Mouse (Mus musculus) inflammation-experienced regulatory T-cells, adult 6 months (primary cell): ENCODE data around the gene Col2a1. TPM values are rescaled to one million over a fixed set of nuclear protein-coding genes. Genes with fewer than 3 reads are reported as not detected.

Experiments
- ATAC-seq: one replicate; pipeline ENCODE4 v1.8.0; 2017
- polyA plus RNA-seq, 3 experiments: library from polyadenylated mRNA; unstranded; fragments of 100-300 nt; shearing (Covaris generic); gene quantifications; one replicate each; pipeline ENCODE4 v1.2.1; 2017

The Col2a1 gene
- polyA plus RNA-seq, 3 experiments from 2014 or later = not detected

DNA sequence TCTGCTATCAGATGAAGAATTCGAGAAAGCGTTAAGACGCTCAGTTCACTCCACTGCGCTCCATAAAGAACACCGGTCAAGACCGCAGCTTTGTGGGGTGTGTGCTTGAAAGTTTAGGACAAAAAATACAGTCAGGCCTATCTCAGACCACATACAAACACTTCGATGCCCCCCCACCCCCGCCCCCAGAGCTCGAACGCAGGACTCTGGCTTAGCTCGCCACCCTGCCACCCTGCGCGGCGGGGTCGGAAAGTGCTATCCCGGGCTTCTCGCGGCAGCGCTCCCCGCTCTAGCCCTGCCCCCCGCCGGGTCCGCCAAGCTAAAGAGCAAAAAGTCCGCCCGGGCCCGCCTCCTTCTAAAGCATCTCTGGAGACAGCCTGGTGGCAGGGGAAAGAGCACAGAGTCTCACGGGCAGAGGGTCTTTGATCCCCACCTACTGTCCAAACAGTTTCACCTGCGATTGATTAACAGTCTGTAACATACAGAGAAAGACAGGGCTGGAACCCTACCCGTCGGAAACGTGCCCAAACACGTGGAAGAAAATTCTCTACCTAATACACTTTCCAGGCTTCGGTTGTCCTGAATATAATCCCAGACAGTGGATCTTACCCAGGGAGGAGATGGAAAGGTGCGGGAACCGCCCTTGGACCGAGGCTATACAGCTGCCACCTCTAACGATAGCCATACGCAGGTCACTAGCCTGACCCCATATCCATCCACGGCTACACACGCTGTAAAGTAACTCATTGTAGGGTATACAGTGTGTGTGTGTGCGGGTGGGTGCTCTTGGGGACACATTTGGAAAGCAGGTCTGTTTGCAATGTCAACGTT, 1.3 kb downstream of the Col2a1 start:
- no peak for ATAC-seq

DNA sequence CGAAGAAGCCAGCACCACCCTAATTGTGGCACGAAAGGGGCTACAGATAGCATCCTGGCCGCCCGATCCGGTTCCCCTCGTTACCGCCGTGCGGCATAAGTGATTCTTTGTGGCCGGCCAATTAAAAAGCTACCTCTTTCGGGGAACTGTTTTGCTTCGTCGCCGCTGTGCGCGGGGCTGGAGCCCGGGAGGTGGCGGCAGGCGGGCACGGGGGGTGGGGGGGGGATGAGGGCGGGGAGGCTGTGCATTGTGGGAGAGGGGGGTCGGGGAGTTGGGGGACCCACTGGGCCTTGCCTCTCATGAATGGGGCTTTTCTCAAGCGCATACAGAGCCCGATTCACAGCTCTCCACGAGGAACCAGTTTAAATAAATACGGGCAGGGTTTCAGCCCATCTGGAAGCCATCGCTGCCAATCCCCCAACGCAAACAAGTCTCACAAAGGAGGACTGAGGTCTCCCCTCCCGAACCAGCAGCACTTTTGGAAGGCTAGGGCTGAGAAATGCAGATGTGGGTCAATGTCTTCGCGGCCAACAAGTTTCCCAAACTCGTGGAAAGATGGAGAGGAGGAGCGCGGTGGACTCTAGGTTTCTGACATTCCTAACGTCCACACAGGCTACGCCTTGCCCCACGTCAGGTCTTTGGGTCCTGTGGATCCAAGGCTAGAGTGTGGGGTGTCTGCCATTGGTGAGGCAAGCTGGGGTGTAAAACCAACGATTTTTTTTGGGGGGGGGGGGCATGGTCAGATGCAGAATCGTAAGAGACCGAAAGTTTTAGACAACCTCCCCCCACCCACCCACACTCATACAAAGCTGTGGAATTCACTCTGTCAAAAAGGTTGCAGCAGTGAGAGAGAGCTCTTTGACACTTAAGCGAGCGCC, 2.1 kb downstream of the Col2a1 start:
- no peak for ATAC-seq

DNA sequence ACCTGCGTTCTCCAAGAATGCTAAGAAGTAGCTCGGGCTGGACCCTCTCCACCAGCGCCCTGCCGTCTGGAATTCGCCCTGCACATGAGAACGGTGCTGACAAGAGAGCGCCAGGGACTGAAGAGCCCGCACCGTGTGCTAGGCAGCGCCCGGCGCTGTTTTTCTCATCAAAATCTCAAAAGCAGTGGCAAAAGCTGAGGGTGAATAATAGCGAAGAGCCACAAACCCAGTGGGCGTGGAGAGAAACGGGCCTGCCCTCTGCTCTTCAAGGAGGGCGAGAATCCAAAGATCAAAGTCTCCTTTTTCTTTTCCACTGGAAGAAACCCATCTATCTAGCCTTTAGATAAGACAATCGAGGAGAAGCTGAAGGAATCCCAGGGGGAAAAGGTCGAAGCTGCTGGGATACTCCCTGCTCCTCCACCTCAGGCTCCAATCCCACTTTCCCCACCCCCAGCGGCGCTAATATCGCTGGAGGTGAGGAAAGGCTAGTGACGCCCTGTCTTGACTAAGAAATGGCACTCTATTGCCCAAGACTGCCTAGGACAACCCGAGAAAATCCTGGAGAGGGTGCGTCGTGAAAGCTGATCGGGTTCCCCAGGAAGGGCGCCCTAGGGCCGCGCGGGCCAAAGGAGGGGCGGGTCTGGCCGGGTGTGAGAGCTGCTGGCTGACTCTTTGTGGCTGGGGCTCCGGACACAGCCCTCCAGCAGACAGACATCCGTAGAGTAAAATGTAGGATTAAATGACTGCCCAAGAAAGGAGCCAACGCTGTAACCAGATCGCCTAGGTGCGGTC, 3.0 kb downstream of the Col2a1 start:
- ATAC-seq = no peak

DNA sequence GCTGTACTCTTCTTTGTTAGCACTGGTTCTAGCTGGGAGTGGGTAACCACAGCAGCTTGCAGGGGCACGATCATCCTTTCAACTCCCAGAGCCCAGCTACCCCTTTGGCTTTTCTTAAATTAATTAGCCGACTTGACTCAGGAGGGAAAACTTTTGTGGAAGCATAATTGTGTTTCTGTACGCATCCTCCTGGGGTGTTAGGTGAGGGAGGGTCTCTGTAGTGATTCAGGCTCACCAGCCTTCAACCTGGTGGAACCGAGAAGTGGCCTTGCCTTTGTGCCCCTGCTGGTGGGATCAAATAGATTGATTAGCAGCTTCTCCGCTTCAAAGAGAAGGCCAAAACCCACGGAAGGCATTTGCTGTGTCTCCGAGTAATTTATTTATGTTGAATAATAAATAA, 4.5 kb downstream of the Col2a1 start:
- no peak for ATAC-seq

DNA sequence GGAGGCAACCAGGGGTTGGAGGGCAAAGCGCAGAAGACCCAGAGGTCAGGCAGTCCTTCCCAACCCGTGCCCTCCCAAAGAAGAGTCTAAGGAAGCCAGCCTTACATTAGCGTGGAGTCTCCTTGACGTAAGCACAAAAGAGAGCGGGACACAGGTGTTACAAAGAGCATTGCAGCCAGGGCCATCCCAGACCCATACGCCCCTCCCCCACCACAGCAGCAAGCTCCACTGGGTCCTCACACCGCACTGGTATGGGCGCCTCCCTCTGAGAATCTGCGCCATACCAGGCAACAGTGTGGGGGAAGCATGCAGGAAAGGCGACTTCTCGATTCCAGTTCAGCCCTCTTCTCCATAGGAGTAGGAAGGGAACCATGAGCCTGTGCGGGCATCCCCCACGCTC, 4.9 kb downstream of the Col2a1 start:
- no peak for ATAC-seq

DNA sequence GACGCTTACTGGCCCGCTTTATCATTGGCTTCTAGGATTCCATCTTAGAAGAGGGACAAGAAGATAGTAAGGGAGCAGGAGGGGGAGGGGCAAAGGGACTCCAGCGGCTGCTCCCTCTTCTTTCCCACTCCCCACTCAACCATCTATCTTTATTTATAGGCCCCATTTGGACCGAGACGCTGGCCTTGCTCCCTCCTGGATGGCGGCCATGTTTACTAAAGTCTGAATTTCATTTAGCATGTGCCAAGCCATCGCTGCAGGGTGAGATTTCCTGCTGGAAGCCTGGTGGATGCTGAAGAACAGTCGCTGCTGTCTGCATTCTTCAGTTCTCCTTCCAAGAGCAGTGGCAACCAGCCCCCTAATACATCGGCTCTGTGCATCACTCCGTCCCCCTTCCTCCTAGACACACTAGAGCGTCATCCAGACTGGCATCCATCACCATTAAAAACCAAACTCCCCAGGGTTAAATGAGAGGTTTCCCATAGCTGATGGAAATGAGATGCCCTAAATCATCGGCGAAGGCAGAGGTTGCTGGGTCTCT, 7.7 kb downstream of the Col2a1 start:
- no peak for ATAC-seq

DNA sequence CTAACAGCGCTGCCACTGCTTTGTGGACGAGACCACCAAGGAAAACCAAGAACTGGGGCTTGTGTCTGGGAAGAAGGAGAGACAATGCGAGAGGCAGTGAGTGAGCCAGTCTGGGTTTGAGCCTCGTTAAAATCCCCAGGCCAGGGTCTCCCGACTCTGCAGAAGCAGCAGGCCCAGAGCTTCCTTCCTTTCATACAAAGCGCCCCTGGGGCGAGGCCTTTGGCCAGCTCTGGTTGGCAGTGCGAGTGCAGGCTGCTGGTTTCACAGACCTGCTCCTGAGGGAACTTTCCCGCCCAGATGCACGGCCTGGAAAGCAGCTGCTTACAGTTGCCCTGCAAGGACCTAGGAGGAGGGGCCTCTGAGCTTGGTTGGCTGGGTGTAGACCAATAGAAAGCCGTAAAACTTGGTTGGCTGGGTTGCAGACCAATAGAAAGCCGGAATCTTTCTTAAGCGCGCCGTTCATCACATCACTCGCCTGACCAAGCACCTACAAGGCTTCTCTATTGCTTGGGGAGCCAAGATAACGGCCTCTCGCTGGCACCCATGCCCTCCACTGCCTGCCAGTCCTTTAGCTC, 11.7 kb downstream of the Col2a1 start:
- peak; percentile 94 for ATAC-seq

DNA sequence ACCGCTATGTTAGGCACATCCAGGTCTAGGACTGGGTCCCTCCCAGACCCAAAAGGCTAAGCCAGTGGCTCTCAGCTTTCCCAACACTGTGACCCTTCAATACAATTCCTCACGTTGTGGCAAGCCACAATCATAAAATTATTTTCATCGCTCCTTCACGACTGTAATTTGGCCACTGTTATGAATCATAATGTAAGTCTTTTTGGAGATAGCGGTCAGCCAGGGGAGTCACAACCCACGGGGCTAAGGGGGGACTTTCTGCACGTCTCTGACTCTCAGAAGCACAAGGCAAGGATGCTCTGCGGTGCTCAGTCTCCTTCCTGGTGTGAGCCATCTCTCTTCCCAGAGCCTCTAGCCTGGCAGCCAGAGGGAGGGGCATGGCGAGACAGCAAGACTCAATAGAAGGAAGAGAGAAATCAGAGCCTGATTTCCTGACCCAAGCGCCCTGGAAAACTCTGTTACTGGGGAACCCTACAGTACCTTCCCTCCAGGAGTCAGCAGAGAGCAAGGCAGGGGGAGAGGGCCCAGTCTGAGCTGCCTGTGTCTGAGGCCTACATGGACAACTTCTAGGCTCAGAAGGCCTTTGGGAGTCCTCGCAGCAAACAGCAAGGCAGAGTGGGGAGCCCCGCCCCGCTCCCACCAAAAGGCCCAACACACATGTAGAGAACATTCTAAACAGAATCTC, 12.3 kb downstream of the Col2a1 start:
- no peak for ATAC-seq

DNA sequence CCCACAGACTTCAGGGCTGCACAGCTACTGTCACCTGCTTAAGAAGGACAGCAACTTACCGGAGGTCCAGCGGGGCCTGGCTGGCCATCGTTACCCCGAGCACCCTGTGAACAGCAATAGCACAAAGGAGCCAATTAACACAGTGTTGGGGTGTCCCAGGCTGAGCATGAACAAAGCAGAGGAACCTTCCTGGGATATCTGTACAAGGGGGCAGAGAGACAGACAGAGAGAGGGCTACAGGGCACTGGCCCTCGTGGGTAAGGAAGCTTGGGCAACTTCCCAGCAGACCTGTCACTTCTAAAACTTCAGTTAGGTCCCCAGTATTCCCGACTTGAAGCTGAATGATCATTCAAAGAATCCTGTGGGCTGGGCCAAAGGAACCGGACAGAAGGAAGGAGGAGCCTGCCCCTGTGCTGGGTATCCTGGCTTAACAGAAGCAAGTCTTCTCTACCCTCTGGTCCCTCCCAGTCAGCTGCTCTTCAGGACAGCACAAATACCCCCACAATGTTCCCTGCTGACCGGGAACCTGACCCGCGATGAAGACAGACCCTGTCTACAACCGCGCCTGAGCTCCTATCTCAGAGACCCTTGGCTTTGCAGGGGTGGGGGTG, 13.1 kb downstream of the Col2a1 start:
- no peak for ATAC-seq

DNA sequence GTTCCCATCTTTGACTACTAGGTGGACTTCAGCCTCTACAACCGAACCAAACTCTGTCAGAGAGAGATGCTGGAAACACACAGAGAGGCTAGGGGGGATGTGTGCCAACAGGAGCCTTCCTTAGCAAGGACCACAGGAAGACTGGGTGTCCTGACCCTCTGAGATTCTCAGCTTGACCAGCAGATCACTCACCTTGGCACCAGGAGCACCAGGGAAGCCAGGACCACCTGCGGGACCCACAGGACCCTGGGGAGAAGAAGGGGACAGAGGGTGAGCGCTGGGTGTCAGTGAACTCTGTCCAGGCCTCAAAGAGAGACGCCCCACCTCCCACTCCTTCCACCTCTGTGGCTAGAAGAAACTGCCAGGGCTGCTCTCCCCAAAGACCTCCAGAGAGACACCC, 13.8 kb downstream of the Col2a1 start:
- ATAC-seq = no peak

DNA sequence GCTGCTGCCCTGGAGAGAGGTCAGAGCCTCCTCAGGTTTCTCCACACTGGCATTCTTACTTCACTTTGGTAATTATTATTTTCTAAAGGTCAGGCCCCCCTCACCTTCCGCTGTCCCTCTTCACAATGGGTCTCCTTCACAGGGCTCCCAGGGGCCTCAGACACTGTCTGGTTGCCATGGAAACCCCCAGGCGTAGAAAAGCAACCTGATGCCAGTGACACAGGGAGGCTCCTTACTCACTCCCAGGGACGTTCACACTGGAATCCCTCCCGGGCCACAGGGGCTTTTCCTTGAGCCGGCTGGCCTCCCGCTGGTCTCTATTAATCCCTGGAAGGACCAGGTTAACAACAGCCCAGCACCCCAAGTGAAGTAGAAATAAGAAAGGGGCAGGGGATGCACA, 14.4 kb downstream of the Col2a1 start:
- ATAC-seq = no peak

DNA sequence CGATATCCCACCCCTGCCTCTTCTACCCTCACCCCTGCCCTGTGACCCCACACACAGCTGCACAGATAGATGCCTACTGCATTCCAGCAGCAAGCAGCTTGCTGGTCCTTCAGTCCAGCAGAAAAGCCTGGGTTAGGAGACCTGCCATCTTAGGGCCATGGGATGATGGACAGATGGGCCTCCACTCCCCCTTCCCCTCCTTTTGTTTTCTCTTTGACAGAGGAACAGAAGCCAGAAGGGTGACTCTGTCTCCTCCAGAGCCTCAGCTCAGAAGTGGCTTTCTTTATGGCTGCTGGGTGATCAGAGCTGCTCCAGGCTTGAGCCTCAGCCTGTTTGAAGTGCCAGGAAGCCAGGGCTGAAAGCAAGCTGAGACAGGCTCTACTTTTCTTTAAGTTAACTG, 15.0 kb downstream of the Col2a1 start:
- no peak for ATAC-seq

DNA sequence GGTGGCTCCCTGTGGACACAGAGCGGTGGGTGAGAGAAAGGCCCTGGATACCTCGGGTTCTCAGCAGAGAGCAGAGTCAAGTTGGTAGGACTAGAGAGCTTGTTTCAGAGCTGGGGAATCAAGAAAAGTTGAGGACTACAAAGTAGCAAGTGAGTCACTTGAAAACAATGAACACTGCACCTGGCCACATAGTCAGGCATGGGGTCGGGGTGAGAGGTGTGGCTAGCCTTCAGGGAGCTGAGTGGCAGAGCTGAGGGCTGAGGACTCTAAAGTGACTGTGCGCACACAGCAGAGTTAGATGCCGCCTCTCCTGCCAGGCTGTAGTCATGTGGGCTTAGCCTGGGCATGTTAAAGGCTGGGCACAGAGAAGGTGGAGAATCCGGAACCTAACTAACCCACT, 22.9 kb downstream of the Col2a1 start:
- ATAC-seq = no peak

DNA sequence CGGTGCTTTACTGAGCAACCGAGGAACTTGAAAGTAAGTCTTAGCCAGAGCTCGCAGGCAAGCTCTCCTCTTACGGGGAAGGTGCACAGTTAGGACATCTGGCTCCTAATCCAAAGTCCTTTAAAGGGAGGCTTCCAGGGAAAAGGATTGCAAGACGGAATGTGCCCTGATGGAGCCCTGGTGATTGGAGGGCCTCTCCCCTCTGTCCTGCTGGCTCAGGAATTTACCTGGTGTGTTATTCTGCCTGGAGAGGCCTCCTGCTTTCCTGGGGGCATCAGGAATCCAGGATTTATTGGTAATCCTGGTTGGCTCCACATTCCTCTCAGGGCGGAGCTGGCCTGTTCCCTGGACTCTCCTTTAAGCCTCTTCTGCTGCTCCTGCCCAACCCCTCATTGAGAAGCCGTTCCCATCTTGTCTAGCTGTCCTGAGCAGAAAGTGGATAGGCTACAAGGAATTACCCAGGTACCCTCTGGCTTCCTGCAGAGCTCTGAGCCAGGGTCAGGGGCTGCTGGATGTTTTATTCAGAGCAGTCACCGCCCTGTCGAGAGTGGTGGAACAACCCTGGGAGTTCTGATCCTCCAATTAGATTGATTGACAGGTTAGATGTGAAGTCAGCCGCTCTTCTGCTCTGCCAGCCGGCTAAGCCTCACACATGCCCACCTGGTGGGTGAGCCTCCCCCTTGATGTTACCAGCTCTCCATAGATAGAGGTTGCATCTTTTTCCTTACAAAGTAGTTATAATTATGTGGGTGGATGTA, 31.1 kb downstream of the Col2a1 start:
- no peak for ATAC-seq

DNA sequence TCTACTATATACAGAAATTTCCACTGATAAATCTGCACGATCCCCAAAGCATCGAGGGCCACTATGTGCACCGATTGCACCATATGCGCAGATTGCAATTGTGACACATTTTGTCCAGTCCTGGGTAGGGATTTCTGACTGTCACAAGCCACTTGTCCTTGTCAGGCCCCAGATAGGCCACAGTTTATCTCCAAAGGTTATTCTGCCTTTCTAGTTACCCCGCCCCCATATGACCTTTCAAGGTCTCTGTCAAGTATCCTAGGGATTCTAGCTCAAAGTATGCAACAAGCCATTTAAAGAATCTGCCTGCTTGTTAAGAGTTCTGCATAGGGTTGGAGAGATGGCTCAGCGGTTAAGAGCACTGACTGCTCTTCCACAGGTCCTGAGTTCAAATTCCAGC, 31.9 kb downstream of the Col2a1 start:
- no peak for ATAC-seq

DNA sequence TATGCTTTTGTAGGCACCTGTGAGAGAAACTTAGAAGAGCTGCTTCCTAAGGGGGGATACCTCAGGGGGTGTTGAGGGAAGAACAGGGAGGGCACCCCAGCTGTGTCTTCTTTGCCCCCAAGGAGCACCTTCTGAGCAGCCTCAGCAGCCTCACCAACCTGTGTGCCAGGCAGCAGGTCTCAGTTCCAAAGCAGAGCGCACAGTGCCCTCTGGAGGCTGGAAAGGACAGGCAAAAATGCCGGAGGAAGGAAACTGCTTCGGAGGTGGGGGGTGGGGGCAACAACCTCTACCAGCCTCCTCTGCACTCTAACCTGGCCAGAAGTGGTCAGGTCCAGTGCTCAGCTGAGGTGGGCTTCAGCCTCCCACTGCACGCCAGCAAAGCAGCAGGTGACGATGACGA, 34.2 kb downstream of the Col2a1 start:
- no peak for ATAC-seq

DNA sequence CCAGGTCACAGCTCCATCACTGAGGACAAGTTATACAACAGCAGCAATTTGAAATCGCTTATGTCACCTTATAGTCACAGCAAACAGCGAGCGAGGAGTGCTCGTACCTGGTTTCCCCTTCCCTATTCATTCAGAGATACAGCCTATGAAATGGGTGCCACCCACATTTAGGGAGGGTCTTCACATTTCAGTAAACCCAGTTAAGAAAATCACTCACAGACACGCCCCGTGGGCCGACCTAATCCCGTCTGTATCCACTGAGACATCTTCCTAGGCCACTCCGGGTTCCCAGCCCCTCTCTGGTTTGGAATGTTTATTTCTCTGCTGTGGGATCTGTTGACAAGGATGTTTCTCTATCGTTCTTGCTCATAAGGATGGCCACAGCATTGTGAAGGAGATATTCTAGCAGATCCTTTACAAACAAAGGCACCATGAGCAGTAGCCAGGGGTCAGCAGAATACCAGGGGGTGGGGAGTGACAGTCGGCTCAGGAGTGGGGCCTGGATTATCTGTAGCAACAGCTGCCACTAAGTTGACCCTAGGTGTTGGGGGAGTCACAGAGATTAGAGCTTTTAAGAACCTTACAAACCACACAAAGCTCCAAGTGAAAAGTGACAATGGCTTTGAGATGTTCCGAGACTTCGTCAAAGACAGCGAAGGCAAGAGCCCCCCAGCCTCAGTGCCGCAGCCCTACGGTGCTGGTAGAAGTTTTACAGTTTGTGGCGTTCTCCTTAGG, 39.0 kb downstream of the Col2a1 start:
- no peak for ATAC-seq

DNA sequence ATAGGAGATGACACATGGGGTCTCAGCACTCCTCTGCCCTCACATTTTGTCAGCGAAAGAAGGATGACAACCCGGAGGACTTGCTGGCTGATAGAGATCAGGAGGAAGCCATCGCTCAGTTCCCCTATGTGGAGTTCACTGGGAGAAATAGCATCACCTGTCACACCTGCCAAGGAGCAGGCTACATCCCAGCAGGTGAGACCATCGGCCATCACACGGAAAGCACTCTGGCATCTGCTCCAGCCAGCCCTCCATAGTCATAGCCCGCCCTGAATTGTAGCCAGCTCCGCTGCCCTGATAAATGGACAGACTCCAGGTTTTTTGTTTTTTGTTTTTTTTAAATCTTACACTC, 39.7 kb downstream of the Col2a1 start:
- no peak for ATAC-seq

DNA sequence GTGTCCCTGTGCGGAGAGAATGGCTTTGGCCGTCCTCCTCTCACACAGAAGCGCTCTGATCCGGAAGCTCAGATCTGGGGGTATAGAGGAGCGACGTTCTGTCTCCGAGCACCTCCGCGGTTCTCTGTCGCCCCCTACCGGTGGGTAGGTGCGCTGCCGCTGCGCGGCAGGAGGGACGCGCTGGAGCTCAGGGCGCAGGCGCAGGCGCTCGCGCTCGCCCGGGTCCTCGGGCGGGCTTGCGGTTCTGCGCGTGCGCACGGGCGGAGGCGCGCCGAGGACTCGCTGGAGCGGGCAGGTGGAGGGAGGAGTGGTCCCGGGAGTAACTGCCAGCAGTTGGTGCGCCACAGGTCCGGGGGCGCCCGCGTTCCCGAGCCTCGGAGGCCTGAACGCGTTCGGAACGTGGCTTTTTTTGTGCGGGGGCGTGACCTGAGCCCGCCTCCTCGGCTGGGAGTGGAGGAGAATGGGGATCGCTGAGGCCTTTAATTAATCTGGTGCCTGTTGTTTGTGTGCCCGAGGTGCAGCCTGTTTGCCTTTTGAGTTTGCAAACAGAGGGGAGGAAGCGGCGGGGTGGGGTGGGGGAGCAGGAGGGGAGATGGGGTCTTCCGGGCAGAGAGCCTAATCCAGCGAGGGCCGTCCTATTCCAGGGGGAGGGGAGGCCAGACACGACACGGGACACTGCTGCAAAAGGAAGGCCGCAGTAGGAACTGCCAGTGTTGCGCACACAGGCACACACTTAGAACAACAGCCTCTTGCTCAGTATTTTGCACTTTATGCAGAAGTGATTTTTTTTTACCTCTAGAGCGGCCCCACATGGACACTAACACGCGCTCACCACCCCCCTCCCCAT, 40.3 kb downstream of the Col2a1 start, which contains the start of gene Tmem106c:
Gene Tmem106c, plus strand, starts transcription at position 212 of the 847 bp plus-strand sequence.
- peak; percentile 93 for ATAC-seq
